Mouse (Mus musculus) midbrain, embryonic 10.5 days (tissue): ENCODE data around the gene Eif2ak4. TPM values are rescaled to one million over a fixed set of nuclear protein-coding genes. Genes with fewer than 3 reads are reported as not detected.

Source experiments
- DNase-seq: peaks from one replicate; pipeline ENCODE4 v3.0.0-alpha.2; 2017; ENCODE audit warnings: low spot score
- H3K27ac ChIP-seq: fragments of 300-500 bp; sonication (generic); replicated peaks from 2 replicates; pipeline ENCODE4 v1.5.1; 2016; ENCODE audit warnings: mild to moderate bottlenecking
- H3K27me3 ChIP-seq: fragments of 300-500 bp; sonication (generic); 2 replicates; pipeline ENCODE4 v1.6.1; 2016; ENCODE audit warnings: low read depth, mild to moderate bottlenecking; ENCODE audit not compliant: poor library complexity, severe bottlenecking
- H3K36me3 ChIP-seq: fragments of 300-500 bp; sonication (generic); 2 replicates; pipeline ENCODE4 v1.6.1; 2016; ENCODE audit warnings: mild to moderate bottlenecking, moderate library complexity
- H3K4me1 ChIP-seq: fragments of 300-500 bp; sonication (generic); 2 replicates; pipeline ENCODE4 v1.6.1; 2016
- H3K4me3 ChIP-seq: fragments of 300-500 bp; sonication (generic); 2 replicates; pipeline ENCODE4 v1.5.1; 2016; ENCODE audit warnings: mild to moderate bottlenecking, moderate library complexity
- H3K9me3 ChIP-seq: fragments of 300-500 bp; sonication (generic); replicated peaks from 2 replicates; pipeline ENCODE4 v1.6.1; 2016; ENCODE audit warnings: mild to moderate bottlenecking
- WGBS: fragments of 180-500 bp; shearing (Covaris S2); methylation state at CpG from one replicate; pipeline ENCODE4 v1.1.7; 2016; 5-methylcytosine and 5-hydroxymethylcytosine counted together
- polyA plus RNA-seq: library from polyadenylated mRNA; unstranded; fragments of >200 nt; fragmentation: Nextera tagmentation; extraction: Ambion mirVana; gene quantifications from 2 replicates; pipeline ENCODE4 v1.2.1, GENCODE M21; 2016

Eif2ak4 gene
- polyA plus RNA-seq, result 10.6 and 10.7 TPM in 2 replicates

DNA sequence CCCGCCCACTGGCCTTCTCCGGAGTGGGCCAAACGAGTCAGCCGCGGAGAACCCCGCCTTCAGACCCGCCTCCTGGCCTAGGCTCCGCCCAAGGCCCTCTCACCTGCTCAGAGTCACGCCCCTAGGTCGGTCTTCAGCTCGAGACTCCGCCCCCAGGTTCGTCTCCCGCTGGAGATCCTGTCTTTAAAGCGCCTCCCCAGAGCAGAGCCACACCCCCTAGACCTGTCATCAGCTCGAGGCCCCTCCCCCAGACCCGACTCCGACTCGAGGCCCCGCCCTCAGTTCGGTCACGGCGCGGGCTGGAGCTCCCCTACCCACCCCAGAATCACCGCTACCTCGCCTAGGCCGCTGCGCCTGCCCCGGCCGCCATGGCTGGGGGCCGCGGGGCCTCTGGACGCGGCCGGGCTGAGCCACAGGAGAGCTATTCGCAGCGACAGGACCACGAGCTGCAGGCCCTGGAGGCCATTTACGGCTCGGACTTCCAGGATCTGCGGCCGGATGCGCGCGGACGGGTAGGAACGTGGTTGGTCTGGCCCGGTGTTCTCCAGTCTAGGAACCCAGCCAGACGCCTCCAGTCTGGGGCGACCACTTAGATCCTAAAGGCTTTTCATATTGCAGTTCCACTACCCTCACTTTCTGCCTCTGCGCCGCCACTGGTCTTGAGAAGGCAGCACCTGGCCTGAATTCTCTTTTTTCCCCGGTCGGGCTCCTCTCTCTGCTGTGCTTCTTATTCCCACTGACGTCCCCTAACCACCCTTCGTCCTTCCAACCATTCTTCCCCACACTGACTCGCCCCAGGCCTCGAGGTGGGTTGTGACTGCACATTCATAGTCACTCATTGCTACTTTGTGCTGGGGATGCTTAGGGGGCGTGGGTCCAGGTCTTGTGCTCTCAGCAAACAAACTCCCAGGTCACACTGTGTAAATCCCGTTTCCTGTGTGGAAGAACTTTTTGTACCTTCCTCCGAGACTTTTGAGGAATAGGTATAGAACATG, at the start of gene Eif2ak4:
Gene Eif2ak4, plus strand, starts transcription at position 278 of the 995 bp plus-strand sequence.
- Histone ChIP-seq H3K27me3 (no peaks in the 10 kb centered on the region), H3K4me1 (peaks cover 25% of the 10 kb centered on the region), H3K9me3 (no peaks in the 10 kb centered on the region), H3K4me3 (peak within 1 kb of the TSS; percentile 83), H3K27ac (peak within 1 kb of the TSS; percentile 94), H3K36me3 (no peaks in the 10 kb centered on the region)
- WGBS, result 1% methylated on average over 61 of the region's 61 CpGs
- peak; percentile 97 for DNase-seq

- no peak overlapping the region for H3K4me3 ChIP-seq
- no peak overlapping the region for H3K27ac ChIP-seq
- 91% methylated on average over 7 of the region's 7 CpGs for WGBS
- no peaks in the 10 kb centered on the region for H3K27me3 ChIP-seq
- H3K36me3 ChIP-seq, result no peaks in the 10 kb centered on the region
- no peaks in the 10 kb centered on the region for H3K9me3 ChIP-seq
- peaks cover 13% of the 10 kb centered on the region for H3K4me1 ChIP-seq
- DNase-seq, result no peak
Measured at GRCm38 (mm10) chr2:118341295-118341694, 47.1 kb upstream of the Eif2ak4 start.

GRCm38 (mm10) chr2:118343897-118344296, 44.5 kb upstream of the Eif2ak4 start:
- Histone ChIP-seq H3K36me3 (no peaks in the 10 kb centered on the region), H3K4me3 (no peak overlapping the region), H3K4me1 (peaks cover 13% of the 10 kb centered on the region), H3K9me3 (no peaks in the 10 kb centered on the region), H3K27me3 (no peaks in the 10 kb centered on the region), H3K27ac (no peak overlapping the region)
- 87% methylated on average over 3 of the region's 3 CpGs for WGBS
- no peak for DNase-seq

- Histone ChIP-seq H3K27me3 (no peaks in the 10 kb centered on the region), H3K4me1 (peaks cover 13% of the 10 kb centered on the region), H3K9me3 (no peaks in the 10 kb centered on the region), H3K36me3 (no peaks in the 10 kb centered on the region), H3K27ac (no peak overlapping the region), H3K4me3 (no peak overlapping the region)
- no peak for DNase-seq
- WGBS, result 59% methylated on average over 1 of the region's 1 CpGs
Measured at GRCm38 (mm10) chr2:118345535-118345934, 42.9 kb upstream of the Eif2ak4 start.

DNA sequence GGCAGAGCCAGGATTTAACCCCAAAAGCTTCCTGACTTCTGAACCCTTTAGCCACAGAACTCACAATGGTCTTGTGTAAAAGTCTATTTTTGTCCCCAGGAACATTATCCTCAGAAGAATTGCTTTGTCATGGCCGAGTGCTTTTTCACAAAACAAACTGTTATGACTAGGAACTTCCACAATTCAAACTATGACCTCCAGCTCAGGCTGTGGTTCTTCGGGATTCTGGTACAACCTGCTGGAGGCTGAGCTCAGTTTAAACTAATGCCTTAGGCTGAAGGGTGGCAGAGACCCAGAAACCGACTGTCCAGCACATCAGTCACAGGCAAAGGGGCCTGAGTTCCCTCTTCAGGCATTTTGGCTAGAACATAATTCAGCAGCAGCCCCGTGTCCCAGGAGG, 34.9 kb upstream of the Eif2ak4 start:
- no peaks in the 10 kb centered on the region for H3K27me3 ChIP-seq
- no peak overlapping the region for H3K4me3 ChIP-seq
- no peaks in the 10 kb centered on the region for H3K36me3 ChIP-seq
- peaks cover 33% of the 10 kb centered on the region for H3K4me1 ChIP-seq
- 39% methylated on average over 4 of the region's 4 CpGs for whole genome bisulfite sequencing
- DNase-seq, result no peak
- no peaks in the 10 kb centered on the region for H3K9me3 ChIP-seq
- no peak overlapping the region for H3K27ac ChIP-seq

- Histone ChIP-seq H3K4me1 (peaks cover 33% of the 10 kb centered on the region), H3K27ac (no peak overlapping the region), H3K4me3 (no peak overlapping the region), H3K9me3 (no peaks in the 10 kb centered on the region), H3K36me3 (no peaks in the 10 kb centered on the region), H3K27me3 (no peaks in the 10 kb centered on the region)
- WGBS, result 64% methylated on average over 4 of the region's 4 CpGs
- DNase-seq, result no peak
Measured at GRCm38 (mm10) chr2:118353916-118354403, 34.5 kb upstream of the Eif2ak4 start.

DNA sequence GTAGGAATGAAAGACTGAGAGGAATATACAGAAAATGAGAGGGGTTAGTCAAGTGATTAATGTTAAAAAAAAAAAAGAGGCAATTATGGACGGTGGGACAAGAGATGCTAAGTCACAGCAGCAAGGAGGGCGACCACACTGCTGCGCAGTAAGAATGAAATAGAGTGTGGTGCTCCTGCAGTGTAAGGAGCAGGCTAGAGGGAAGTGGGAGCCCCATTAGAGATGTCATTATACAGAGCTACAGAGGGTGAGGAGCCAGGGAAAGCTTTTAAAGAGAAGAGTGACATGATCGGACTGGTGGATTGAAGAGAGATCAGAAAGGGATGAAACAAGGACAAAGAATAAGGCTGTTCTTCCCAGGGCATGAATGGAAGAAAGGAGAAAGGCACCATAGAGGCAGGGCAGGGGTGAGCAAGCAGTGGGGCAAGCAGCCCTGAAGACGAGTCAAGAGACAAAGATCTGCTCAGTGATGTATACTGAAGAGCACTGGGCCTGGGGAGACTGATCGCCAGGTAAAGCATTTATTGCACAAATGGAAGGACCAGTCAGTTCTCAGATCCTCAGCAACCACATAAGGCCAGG, 33.2 kb upstream of the Eif2ak4 start:
- 58% methylated on average over 6 of the region's 6 CpGs for WGBS
- Histone ChIP-seq H3K27me3 (no peaks in the 10 kb centered on the region), H3K27ac (0 out of 2 replicates have a peak overlapping the region, but pooled peaks have one; percentile 42), H3K9me3 (no peaks in the 10 kb centered on the region), H3K36me3 (no peaks in the 10 kb centered on the region), H3K4me1 (peaks cover 33% of the 10 kb centered on the region), H3K4me3 (no peak overlapping the region)
- DNase-seq, result no peak

GRCm38 (mm10) chr2:118371841-118372240, 16.6 kb upstream of the Eif2ak4 start:
- H3K4me1 ChIP-seq, result peaks cover 17% of the 10 kb centered on the region
- H3K9me3 ChIP-seq, result no peaks in the 10 kb centered on the region
- WGBS, result 65% methylated on average over 1 of the region's 1 CpGs
- DNase-seq, result no peak
- peaks cover 69% of the 10 kb centered on the region for H3K27me3 ChIP-seq
- H3K4me3 ChIP-seq, result no peak overlapping the region
- no peaks in the 10 kb centered on the region for H3K36me3 ChIP-seq
- H3K27ac ChIP-seq, result no peak overlapping the region

GRCm38 (mm10) chr2:118372561-118372900, 15.9 kb upstream of the Eif2ak4 start:
- Histone ChIP-seq H3K9me3 (no peaks in the 10 kb centered on the region), H3K27me3 (peaks cover 71% of the 10 kb centered on the region), H3K36me3 (no peaks in the 10 kb centered on the region), H3K4me1 (peaks cover 17% of the 10 kb centered on the region), H3K4me3 (peak overlapping the region; percentile 63), H3K27ac (no peak overlapping the region)
- no peak for DNase-seq
- WGBS, result 11% methylated on average over 11 of the region's 11 CpGs

GRCm38 (mm10) chr2:118372901-118373571, 15.4 kb upstream of the Eif2ak4 start, which contains the start of gene Gpr176:
Gpr176 (minus strand) TSS chr2:118373419.
- H3K9me3 ChIP-seq, result no peaks in the 10 kb centered on the region
- H3K36me3 ChIP-seq, result no peaks in the 10 kb centered on the region
- H3K4me1 ChIP-seq, result peaks cover 17% of the 10 kb centered on the region
- H3K27me3 ChIP-seq, result peaks cover 71% of the 10 kb centered on the region
- H3K27ac ChIP-seq, result peak within 1 kb of the TSS; percentile 83
- peak; percentile 67 for DNase-seq
- under 1% methylated on average over 58 of the region's 59 CpGs for WGBS
- peak within 1 kb of the TSS; percentile 63 for H3K4me3 ChIP-seq

DNA sequence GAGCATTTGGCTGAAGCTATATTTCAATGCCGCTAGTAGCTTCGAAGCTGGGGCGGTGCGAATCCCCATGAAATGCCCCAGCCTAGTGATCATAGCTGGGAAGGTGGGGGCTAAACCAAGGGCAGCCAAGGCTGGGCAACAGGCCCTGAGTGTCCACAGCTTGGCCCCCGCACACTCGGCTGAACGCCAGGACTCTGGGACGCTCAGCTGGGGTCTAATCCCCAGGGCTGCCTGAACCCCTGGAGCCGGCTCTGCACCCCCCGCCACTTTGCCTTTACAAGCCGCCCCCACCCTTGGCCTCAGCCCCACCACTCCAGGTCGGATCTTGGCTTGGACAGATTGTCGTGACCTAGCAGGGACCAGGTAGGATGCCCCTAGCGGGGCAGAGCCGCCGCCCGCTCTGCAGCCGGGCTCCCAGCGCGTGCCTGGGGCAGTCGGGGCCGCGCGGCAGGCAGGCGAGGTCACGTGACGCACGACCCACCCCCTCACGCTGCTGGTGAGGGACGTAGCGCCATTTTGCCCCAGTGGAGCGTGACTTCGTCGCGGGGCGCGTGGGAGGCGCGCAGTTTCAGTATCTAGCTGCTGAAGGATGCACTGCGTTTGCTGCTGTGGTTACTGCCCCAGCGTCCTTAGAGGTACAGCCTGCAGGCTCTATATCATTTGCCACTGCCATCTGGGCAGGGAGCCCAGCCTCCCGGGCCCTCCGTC, 14.7 kb upstream of the Eif2ak4 start:
- WGBS, result 2% methylated on average over 43 of the region's 43 CpGs
- peak overlapping the region; percentile 83 for H3K27ac ChIP-seq
- DNase-seq, result peak; percentile 88
- H3K36me3 ChIP-seq, result no peaks in the 10 kb centered on the region
- H3K27me3 ChIP-seq, result peaks cover 71% of the 10 kb centered on the region
- peaks cover 17% of the 10 kb centered on the region for H3K4me1 ChIP-seq
- H3K4me3 ChIP-seq, result peak overlapping the region; percentile 63
- no peaks in the 10 kb centered on the region for H3K9me3 ChIP-seq

- H3K36me3 ChIP-seq, result no peaks in the 10 kb centered on the region
- H3K4me1 ChIP-seq, result peaks cover 17% of the 10 kb centered on the region
- H3K27ac ChIP-seq, result no peak overlapping the region
- H3K9me3 ChIP-seq, result no peaks in the 10 kb centered on the region
- H3K27me3 ChIP-seq, result peaks cover 62% of the 10 kb centered on the region
- H3K4me3 ChIP-seq, result no peak overlapping the region
- WGBS, result 91% methylated on average over 1 of the region's 1 CpGs
- no peak for DNase-seq
Measured at GRCm38 (mm10) chr2:118375522-118375921, 12.9 kb upstream of the Eif2ak4 start.
